ENCODE assay signal across 9 mouse cellular contexts in genomic region chr7:141363106-141363751, GRCm38 (mm10). TPM values are rescaled to one million over a fixed set of nuclear protein-coding genes. Genes with fewer than 3 reads are reported as not detected.
DNase-seq lines count a peak whose midpoint lies in the region; ATAC-seq and TF ChIP-seq lines count a peak whose summit lies in the region.
"Had no signal": no experiment of that assay in that cellular context is flagged by ENCODE, and none has a peak within 500 bp of the region (broad histone marks: within the 10 kb centered on the region; RNA-seq: fewer than 3 reads in every experiment).

No protein-coding gene starts in this region.

- H3K4me2 ChIP-seq in heart, postnatal 0 days (ENCODE audit: low read depth, low read length), result no peak overlapping the region
- peak overlapping the region; percentile 62; the same call in 1 of the 2 replicates for H3K4me2 ChIP-seq in liver, embryonic 15.5 days
- H3K4me2 ChIP-seq: heart, embryonic 13.5 days had no signal

- no peak overlapping the region for H3K4me3 ChIP-seq in heart, postnatal 0 days (ENCODE audit: low read depth, low read length)
- no peak overlapping the region for H3K4me3 ChIP-seq in liver, embryonic 15.5 days (replicated peaks)
- H3K4me3 ChIP-seq: heart, embryonic 13.5 days had no signal

- no peak overlapping the region for H3K27ac ChIP-seq in heart, postnatal 0 days (ENCODE audit: low read depth)
- peak overlapping the region; percentile 93 for H3K27ac ChIP-seq in liver, embryonic 15.5 days (replicated peaks)
- H3K27ac ChIP-seq: heart, embryonic 13.5 days had no signal

- H3K36me3 ChIP-seq in heart, postnatal 0 days (replicated peaks; ENCODE audit: control insufficient read depth, insufficient read depth, low read length), result no peaks in the 10 kb centered on the region
- H3K36me3 ChIP-seq in liver, embryonic 15.5 days (replicated peaks), result no peaks in the 10 kb centered on the region
- H3K36me3 ChIP-seq: heart, embryonic 13.5 days had no signal

- no peak for TF ChIP-seq EP300 in heart, postnatal 0 days (IDR thresholded peaks at IDR 0.05; ENCODE audit: low read depth)

- peaks cover 11% of the 10 kb centered on the region for H3K27me3 ChIP-seq in heart, postnatal 0 days (ENCODE audit: control insufficient read depth, insufficient read depth, low read length)
- H3K27me3 ChIP-seq in liver, embryonic 15.5 days, result peaks cover 23% of the 10 kb centered on the region

- TF ChIP-seq CTCF in heart, postnatal 0 days (IDR thresholded peaks at IDR 0.05; ENCODE audit: low read depth), result peak; percentile 85

- WGBS in heart, postnatal 0 days, result 53% methylated on average over 4 of the region's 4 CpGs
- 53% methylated on average over 4 of the region's 4 CpGs for WGBS in liver, embryonic 15.5 days (ENCODE audit: insufficient replicate concordance)

- no peaks in the 10 kb centered on the region for H3K9me3 ChIP-seq in heart, postnatal 0 days (replicated peaks; ENCODE audit: control insufficient read depth, low read length)
- no peaks in the 10 kb centered on the region for H3K9me3 ChIP-seq in liver, embryonic 15.5 days (replicated peaks)
- H3K9me3 ChIP-seq: heart, embryonic 13.5 days had no signal

- peak; percentile 53 to 67 for DNase-seq in CD8-positive naive resting alpha-beta T cell, adult 2 months (ENCODE audit: low read depth in 2 of 2, low spot score in 2 of 2)
- peak; percentile 66 to 67 for DNase-seq in adrenal gland, adult 18-20 months (ENCODE audit: low spot score in 2 of 2)
- DNase-seq in embryo, embryonic 11 days, result peak; percentile 82
- peak; percentile 76 for DNase-seq in heart, postnatal 0 days (ENCODE audit: low spot score)
- DNase-seq in kidney, postnatal 36 days, result peak; percentile 80 to 87
- DNase-seq in retina, postnatal 1 day, result peak; percentile 82
- DNase-seq in thymus, postnatal 4 days, result peak; percentile 76

- no peaks in the 10 kb centered on the region for H3K4me1 ChIP-seq in heart, postnatal 0 days (ENCODE audit: control insufficient read depth, insufficient read depth)
- H3K4me1 ChIP-seq in liver, embryonic 15.5 days (replicated peaks), result peaks cover 39% of the 10 kb centered on the region
- H3K4me1 ChIP-seq: heart, embryonic 13.5 days had no signal

- no peak overlapping the region for H3K9ac ChIP-seq in heart, postnatal 0 days (replicated peaks; ENCODE audit: low read depth, low read length)
- H3K9ac ChIP-seq in liver, embryonic 15.5 days, result peak overlapping the region; percentile 31; the same call in 1 of the 2 replicates

- ATAC-seq in heart, postnatal 0 days (ENCODE audit: insufficient read depth, low read depth), result peak; percentile 69
- ATAC-seq in liver, embryonic 15.5 days (ENCODE audit: insufficient read depth), result peak; percentile 59

RNA-seq across cellular contexts. Expression of gene Eps8l2, which starts 24.5 kb away (rescaled TPM):
- total RNA-seq in adrenal gland, adult 18-20 months (2021), result 1 to 10 TPM; 1.9 to 2.7 TPM
- 2.7 and 8.9 TPM in 2 replicates for total RNA-seq in heart, postnatal 0 days (2014; rRNA removed; ENCODE audit: low replicate concordance)
- polyA plus RNA-seq in heart, postnatal 0 days (2015; fragmentation: Nextera tagmentation; extraction: Ambion mirVana), result 0.67 and 0.69 TPM in 2 replicates
- polyA plus RNA-seq in liver, embryonic 15.5 days (2015; fragmentation: Nextera tagmentation; extraction: Ambion mirVana), result 16.6 and 24.3 TPM in 2 replicates

RNA-seq across cellular contexts. Expression of gene Taldo1, which starts 28.8 kb away (rescaled TPM):
- total RNA-seq in adrenal gland, adult 18-20 months (2021), result 100 to 1,000 TPM; 677 to 814 TPM
- total RNA-seq in heart, postnatal 0 days (2014; rRNA removed; ENCODE audit: low replicate concordance), result 151 and 173 TPM in 2 replicates
- 225 and 238 TPM in 2 replicates for polyA plus RNA-seq in heart, postnatal 0 days (2015; fragmentation: Nextera tagmentation; extraction: Ambion mirVana)
- 409 and 415 TPM in 2 replicates for polyA plus RNA-seq in liver, embryonic 15.5 days (2015; fragmentation: Nextera tagmentation; extraction: Ambion mirVana)

RNA-seq across cellular contexts. Expression of gene Tmem80, which starts 35.7 kb away (rescaled TPM):
- 10 to 100 TPM; 25.7 to 25.9 TPM for total RNA-seq in adrenal gland, adult 18-20 months (2021)
- total RNA-seq in heart, postnatal 0 days (2014; rRNA removed; ENCODE audit: low replicate concordance), result 23.6 and 33.0 TPM in 2 replicates
- polyA plus RNA-seq in heart, postnatal 0 days (2015; fragmentation: Nextera tagmentation; extraction: Ambion mirVana), result 29.8 and 29.9 TPM in 2 replicates
- 14.8 and 15.8 TPM in 2 replicates for polyA plus RNA-seq in liver, embryonic 15.5 days (2015; fragmentation: Nextera tagmentation; extraction: Ambion mirVana)

RNA-seq across cellular contexts. Expression of gene Deaf1, which starts 35.7 kb away (rescaled TPM):
- total RNA-seq in adrenal gland, adult 18-20 months (2021), result 10 to 100 TPM; 21.9 to 30.3 TPM
- total RNA-seq in heart, postnatal 0 days (2014; rRNA removed; ENCODE audit: low replicate concordance), result 26.4 and 30.6 TPM in 2 replicates
- 21.2 and 22.0 TPM in 2 replicates for polyA plus RNA-seq in heart, postnatal 0 days (2015; fragmentation: Nextera tagmentation; extraction: Ambion mirVana)
- polyA plus RNA-seq in liver, embryonic 15.5 days (2015; fragmentation: Nextera tagmentation; extraction: Ambion mirVana), result 13.4 and 16.9 TPM in 2 replicates

RNA-seq across cellular contexts. Expression of gene Gatd1, which starts 50.7 kb away (rescaled TPM):
- 10 to 100 TPM; 25.5 to 35.3 TPM for total RNA-seq in adrenal gland, adult 18-20 months (2021)
- 29.4 and 32.7 TPM in 2 replicates for total RNA-seq in heart, postnatal 0 days (2014; rRNA removed; ENCODE audit: low replicate concordance)
- 19.9 and 24.2 TPM in 2 replicates for polyA plus RNA-seq in heart, postnatal 0 days (2015; fragmentation: Nextera tagmentation; extraction: Ambion mirVana)
- polyA plus RNA-seq in liver, embryonic 15.5 days (2015; fragmentation: Nextera tagmentation; extraction: Ambion mirVana), result 15.0 and 15.7 TPM in 2 replicates
